Mouse (Mus musculus): Measurements from ENCODE around the gene Rnf5. TPM values are rescaled to one million over a fixed set of nuclear protein-coding genes. Genes with fewer than 3 reads are reported as not detected.

The Rnf5 gene
- polyA plus RNA-seq, 1 experiment from 2014 or later: 302 TPM

GRCm38 (mm10) chr17:34629796-34630603 is 26.5 kb upstream of the Rnf5 start:
- Histone ChIP-seq H3K36me3 (ENCODE audit: poor library complexity, severe bottlenecking) (0 out of 2 replicates have a peak, but pooled peaks cover 6% of the 10 kb centered on the region), H3K4me2 (peak overlapping the region; percentile 93), H3K9ac (peak overlapping the region; percentile 80), H3K9me3 (replicated peaks) (no peaks in the 10 kb centered on the region), H3K27me3 (peaks cover 43% of the 10 kb centered on the region), H3K4me1 (peaks cover 60% of the 10 kb centered on the region), H3K27ac (no peak overlapping the region), H3K4me3 (peak overlapping the region; percentile 81)
- 13% methylated on average over 12 of the region's 12 CpGs for WGBS
- ATAC-seq: no peak

DNA sequence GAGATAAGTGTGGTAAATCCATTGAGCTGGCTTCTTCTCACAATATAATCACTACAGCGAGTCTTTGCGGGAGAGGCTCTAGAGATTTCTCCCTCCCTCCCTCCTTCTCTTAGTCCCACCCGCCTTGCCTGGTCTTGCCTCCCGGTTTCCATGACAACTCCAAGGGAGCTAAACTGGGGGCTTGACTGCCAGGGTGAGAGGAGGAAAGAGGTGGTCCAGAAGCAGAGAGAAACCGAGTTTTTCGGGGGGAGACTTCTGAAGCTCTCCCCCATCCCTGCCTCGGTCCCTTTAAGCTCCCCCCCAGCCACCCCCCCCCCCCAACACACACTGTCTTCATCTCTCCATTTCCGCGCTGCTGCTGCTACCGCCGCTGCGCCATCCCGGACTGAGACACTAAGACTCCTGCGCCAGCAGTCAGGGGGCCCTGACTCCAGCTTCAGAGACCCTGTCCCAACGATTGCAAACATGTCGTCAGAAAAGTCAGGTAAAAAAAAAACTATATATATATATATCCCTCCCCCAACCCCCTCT is 25.8 kb upstream of the Rnf5 start, which contains the start of gene Prrt1:
Gene Prrt1 (plus strand): TSS at position 313 of the 531 bp plus-strand sequence.
- Histone ChIP-seq H3K9ac (peak within 1 kb of the TSS; percentile 80), H3K36me3 (ENCODE audit: poor library complexity, severe bottlenecking) (0 out of 2 replicates have a peak, but pooled peaks cover 7% of the 10 kb centered on the region), H3K9me3 (replicated peaks) (no peaks in the 10 kb centered on the region), H3K4me1 (peaks cover 60% of the 10 kb centered on the region), H3K4me2 (peak within 1 kb of the TSS; percentile 93), H3K27ac (peak within 1 kb of the TSS; percentile 88), H3K27me3 (peaks cover 43% of the 10 kb centered on the region), H3K4me3 (peak within 1 kb of the TSS; percentile 81)
- WGBS: 3% methylated on average over 14 of the region's 16 CpGs
- ATAC-seq: peak; percentile 36; the same call in 1 of the 2 replicates

- Histone ChIP-seq H3K4me1 (peaks cover 60% of the 10 kb centered on the region), H3K27me3 (peaks cover 41% of the 10 kb centered on the region), H3K9me3 (replicated peaks) (no peaks in the 10 kb centered on the region), H3K4me2 (peak overlapping the region; percentile 93), H3K4me3 (peak overlapping the region; percentile 81), H3K9ac (peak overlapping the region; percentile 80), H3K36me3 (ENCODE audit: poor library complexity, severe bottlenecking) (peaks cover 14% of the 10 kb centered on the region; the same call in 1 of the 2 replicates), H3K27ac (peak overlapping the region; percentile 88)
- ATAC-seq: no peak
- WGBS: 17% methylated on average over 5 of the region's 5 CpGs
Measured at GRCm38 (mm10) chr17:34628644-34628967, 25.1 kb upstream of the Rnf5 start.

DNA sequence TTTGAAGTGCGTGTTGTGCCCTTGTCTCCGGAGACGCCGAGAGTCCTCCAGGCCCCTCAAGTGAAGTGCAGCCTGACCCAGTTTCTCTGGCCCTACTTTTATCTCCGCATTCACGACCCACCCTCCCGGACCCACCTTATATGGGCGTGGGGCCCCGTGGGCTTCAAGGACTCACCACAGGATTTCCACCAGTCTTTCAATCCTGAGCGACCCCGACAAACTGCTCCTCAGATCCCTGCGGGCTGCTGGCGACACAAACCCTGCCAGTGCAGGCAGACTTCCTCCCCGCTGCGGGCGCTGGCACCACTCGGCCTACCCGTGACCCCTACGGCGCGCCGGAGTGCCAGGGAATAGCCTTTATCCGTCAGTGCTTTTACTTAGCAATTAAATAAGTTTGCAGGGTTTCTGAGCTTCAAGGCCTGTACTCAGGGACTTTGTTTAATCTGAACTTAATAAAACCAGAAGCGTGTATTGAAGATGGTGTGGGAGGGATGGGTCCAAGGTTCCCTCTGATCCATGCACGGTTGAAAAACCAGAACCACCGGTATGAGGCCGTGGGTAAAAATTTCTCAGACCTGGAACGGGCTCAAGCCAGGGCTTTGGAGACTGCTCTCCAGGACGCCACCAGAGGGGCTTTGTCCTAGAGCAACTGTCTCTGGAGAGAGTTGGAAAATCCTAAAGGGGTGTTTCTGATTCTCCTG is 24.6 kb upstream of the Rnf5 start, which contains the start of gene Ppt2:
Gene Ppt2 (minus strand): TSS at position 568 of the 701 bp plus-strand sequence.
- Histone ChIP-seq H3K4me3 (peak within 1 kb of the TSS; percentile 81), H3K9ac (peak within 1 kb of the TSS; percentile 80), H3K27me3 (peaks cover 35% of the 10 kb centered on the region), H3K27ac (peak within 1 kb of the TSS; percentile 88), H3K4me1 (peaks cover 60% of the 10 kb centered on the region), H3K36me3 (ENCODE audit: poor library complexity, severe bottlenecking) (peaks cover 19% of the 10 kb centered on the region), H3K4me2 (peak within 1 kb of the TSS; percentile 93), H3K9me3 (replicated peaks) (no peaks in the 10 kb centered on the region)
- ATAC-seq: no peak
- 6% methylated on average over 29 of the region's 29 CpGs for WGBS

- Histone ChIP-seq H3K9me3 (replicated peaks) (no peaks in the 10 kb centered on the region), H3K27ac (peak overlapping the region; percentile 88), H3K36me3 (ENCODE audit: poor library complexity, severe bottlenecking) (peaks cover 27% of the 10 kb centered on the region), H3K27me3 (peaks cover 28% of the 10 kb centered on the region), H3K4me3 (peak overlapping the region; percentile 81), H3K4me2 (peak overlapping the region; percentile 93), H3K9ac (peak overlapping the region; percentile 80), H3K4me1 (peaks cover 58% of the 10 kb centered on the region)
- WGBS: 1% methylated on average over 36 of the region's 45 CpGs
- ATAC-seq: peak; percentile 71
Measured at GRCm38 (mm10) chr17:34627093-34627942, 23.8 kb upstream of the Rnf5 start.

- H3K36me3 ChIP-seq (ENCODE audit: poor library complexity, severe bottlenecking): peaks cover 32% of the 10 kb centered on the region
- H3K4me3 ChIP-seq: peak overlapping the region; percentile 81
- 2% methylated on average over 18 of the region's 18 CpGs for WGBS
- peak overlapping the region; percentile 88 for H3K27ac ChIP-seq
- peak overlapping the region; percentile 93 for H3K4me2 ChIP-seq
- peaks cover 52% of the 10 kb centered on the region for H3K4me1 ChIP-seq
- H3K27me3 ChIP-seq: peaks cover 22% of the 10 kb centered on the region
- peak; percentile 8; the same call in 1 of the 2 replicates for ATAC-seq
- peak overlapping the region; percentile 80 for H3K9ac ChIP-seq
- no peaks in the 10 kb centered on the region for H3K9me3 ChIP-seq (replicated peaks)
Measured at GRCm38 (mm10) chr17:34626773-34627092, 23.2 kb upstream of the Rnf5 start.

GRCm38 (mm10) chr17:34626062-34626772 is 22.7 kb upstream of the Rnf5 start:
- Histone ChIP-seq H3K36me3 (ENCODE audit: poor library complexity, severe bottlenecking) (peaks cover 38% of the 10 kb centered on the region), H3K4me3 (peak overlapping the region; percentile 81), H3K9me3 (replicated peaks) (no peaks in the 10 kb centered on the region), H3K27ac (peak overlapping the region; percentile 88), H3K4me2 (peak overlapping the region; percentile 93), H3K27me3 (peaks cover 17% of the 10 kb centered on the region), H3K4me1 (peaks cover 47% of the 10 kb centered on the region), H3K9ac (peak overlapping the region; percentile 80)
- no peak for ATAC-seq
- 53% methylated on average over 16 of the region's 16 CpGs for WGBS

GRCm38 (mm10) chr17:34624981-34625380 is 21.5 kb upstream of the Rnf5 start:
- 97% methylated on average over 3 of the region's 3 CpGs for WGBS

DNA sequence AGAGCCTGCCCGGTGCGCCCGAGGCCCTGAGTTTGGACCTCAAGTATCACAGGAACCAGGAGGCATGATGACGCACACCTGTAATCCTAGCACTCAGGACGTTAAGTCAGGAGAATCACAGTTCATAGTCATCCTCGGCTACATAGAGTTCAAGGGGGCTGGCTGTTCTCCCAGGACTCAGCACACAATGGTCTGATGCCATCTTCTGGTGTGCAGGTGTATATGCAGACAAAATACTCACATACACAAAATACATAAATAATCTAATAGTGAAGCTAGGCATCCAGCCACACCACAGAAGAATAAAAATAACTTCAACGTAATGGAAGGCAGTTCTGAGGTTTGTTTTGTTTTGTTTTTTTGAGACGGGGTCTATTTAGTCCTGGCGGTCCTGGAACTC is 19.7 kb upstream of the Rnf5 start:
- Histone ChIP-seq H3K27me3 (no peaks in the 10 kb centered on the region), H3K4me2 (no peak overlapping the region), H3K27ac (no peak overlapping the region), H3K4me1 (peaks cover 16% of the 10 kb centered on the region), H3K4me3 (no peak overlapping the region), H3K9ac (no peak overlapping the region), H3K9me3 (replicated peaks) (no peaks in the 10 kb centered on the region), H3K36me3 (ENCODE audit: poor library complexity, severe bottlenecking) (peaks cover 44% of the 10 kb centered on the region)
- ATAC-seq: no peak
- 86% methylated on average over 9 of the region's 9 CpGs for WGBS

More at GRCm38 (mm10) chr17:34624981-34625380, 21.5 kb upstream of the Rnf5 start:
- no peak for ATAC-seq
- peaks cover 34% of the 10 kb centered on the region for H3K4me1 ChIP-seq
- no peak overlapping the region for H3K4me2 ChIP-seq
- no peaks in the 10 kb centered on the region for H3K9me3 ChIP-seq (replicated peaks)
- peaks cover 4% of the 10 kb centered on the region for H3K27me3 ChIP-seq
- H3K36me3 ChIP-seq (ENCODE audit: poor library complexity, severe bottlenecking): peaks cover 44% of the 10 kb centered on the region
- no peak overlapping the region for H3K27ac ChIP-seq
- no peak overlapping the region for H3K9ac ChIP-seq
- no peak overlapping the region for H3K4me3 ChIP-seq

DNA sequence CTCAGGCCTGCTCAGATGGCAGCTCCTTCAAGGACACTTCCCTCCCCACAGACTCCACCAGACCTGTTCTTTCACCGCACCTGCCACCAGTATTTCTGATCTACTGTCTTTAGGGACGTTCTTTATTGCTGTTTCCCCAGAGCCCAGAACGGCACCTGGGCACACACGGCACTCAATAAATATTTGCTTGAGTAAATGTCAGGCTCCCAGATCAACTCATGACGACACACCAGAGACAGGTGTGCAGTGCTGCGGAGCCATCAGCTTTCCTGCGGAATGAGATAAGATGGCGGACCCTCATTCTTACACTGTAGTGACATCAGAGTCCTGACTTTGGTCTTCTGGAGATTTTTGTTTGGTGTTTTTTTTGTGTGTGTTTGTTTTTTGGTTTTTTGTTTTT is 17.5 kb upstream of the Rnf5 start:
- Histone ChIP-seq H3K9me3 (replicated peaks) (no peaks in the 10 kb centered on the region), H3K9ac (no peak overlapping the region), H3K27me3 (no peaks in the 10 kb centered on the region), H3K36me3 (ENCODE audit: poor library complexity, severe bottlenecking) (peaks cover 61% of the 10 kb centered on the region), H3K4me3 (no peak overlapping the region), H3K4me2 (no peak overlapping the region), H3K4me1 (peaks cover 1% of the 10 kb centered on the region), H3K27ac (no peak overlapping the region)
- 97% methylated on average over 8 of the region's 8 CpGs for WGBS
- no peak for ATAC-seq

- no peaks in the 10 kb centered on the region for H3K27me3 ChIP-seq
- no peaks in the 10 kb centered on the region for H3K4me1 ChIP-seq
- no peaks in the 10 kb centered on the region for H3K9me3 ChIP-seq (replicated peaks)
- 17% methylated on average over 6 of the region's 6 CpGs for WGBS
- H3K27ac ChIP-seq: no peak overlapping the region
- no peak overlapping the region for H3K4me3 ChIP-seq
- no peak overlapping the region for H3K9ac ChIP-seq
- no peak overlapping the region for H3K4me2 ChIP-seq
- peak; percentile 22; the same call in 1 of the 2 replicates for ATAC-seq
- peaks cover 71% of the 10 kb centered on the region for H3K36me3 ChIP-seq (ENCODE audit: poor library complexity, severe bottlenecking)
Measured at GRCm38 (mm10) chr17:34618999-34619398, 15.5 kb upstream of the Rnf5 start.

Measured in forebrain, embryonic 13.5 days (tissue).